Mouse (Mus musculus) testis, adult 2 months (tissue): ENCODE measurements at regions not wholly inside any gene's neighbourhood (a gene's known extent, or its start where the extent isn't known, plus 50 kb on each side); places are given as distances from the start of the nearest gene placed in this dataset.

Experiments
- CTCF ChIP-seq: fragments of 200-500 bp; IDR thresholded peaks from 2 replicates; pipeline ENCODE4 v1.5.1; 2012; ENCODE audit warnings: low read depth, mild to moderate bottlenecking, inconsistent platforms, low read length, moderate library complexity; ENCODE audit not compliant: control insufficient read depth, insufficient read depth, insufficient replicate concordance
- POLR2A ChIP-seq: fragments of 200-500 bp; IDR thresholded peaks from 2 replicates; pipeline ENCODE4 v1.6.1; 2012; ENCODE audit warnings: low read depth, mild to moderate bottlenecking, inconsistent platforms, low read length, moderate library complexity; ENCODE audit not compliant: control insufficient read depth

DNA sequence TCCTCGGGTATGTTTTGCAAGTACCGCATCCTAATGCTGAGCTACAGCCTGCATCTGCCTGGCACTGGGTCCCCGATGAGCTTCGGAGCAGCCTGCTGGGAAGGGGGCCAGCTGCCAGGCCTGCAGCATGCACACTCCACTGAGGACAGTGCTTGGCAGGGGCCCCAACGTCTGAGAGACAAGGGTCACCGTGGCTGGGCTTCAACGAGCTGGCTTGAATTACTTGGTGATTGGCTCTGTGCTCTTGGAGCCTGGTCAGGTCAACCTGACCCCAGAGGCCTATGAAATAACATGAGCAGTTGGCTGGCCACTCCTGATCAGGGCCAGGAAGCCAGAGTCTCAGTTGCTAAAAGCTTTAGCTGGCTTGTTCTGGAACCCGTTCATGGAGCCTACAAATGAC is 227.5 kb downstream of the Rybp start:
- no peak for TF ChIP-seq CTCF
- TF ChIP-seq POLR2A, result no peak
